Mouse (Mus musculus) megakaryocyte, embryonic 14.5 days (primary cell): ENCODE results near the gene AI661453. TPM values are rescaled to one million over a fixed set of nuclear protein-coding genes. Genes with fewer than 3 reads are reported as not detected.

ENCODE experiments used
- H3K27me3 ChIP-seq: replicated peaks from 2 replicates; pipeline ENCODE3; 2012; ENCODE audit warnings: inconsistent platforms
- H3K36me3 ChIP-seq: replicated peaks from 2 replicates; pipeline ENCODE3; 2012; ENCODE audit warnings: low read length, inconsistent platforms, mixed read lengths
- H3K4me1 ChIP-seq: 2 replicates; pipeline ENCODE4 v1.6.1; 2012; ENCODE audit warnings: inconsistent platforms
- H3K4me3 ChIP-seq: replicated peaks from 2 replicates; pipeline ENCODE3; 2012; ENCODE audit warnings: moderate library complexity, mild to moderate bottlenecking, inconsistent platforms
- H3K9me3 ChIP-seq: 2 replicates; pipeline ENCODE4 v1.6.1; 2012; ENCODE audit warnings: inconsistent platforms
- FLI1 ChIP-seq: IDR thresholded peaks from 2 replicates; pipeline ENCODE4 v1.6.1; 2012; ENCODE audit warnings: low read length, inconsistent platforms, mixed read lengths
- GATA1 ChIP-seq: IDR thresholded peaks from 3 replicates; pipeline ENCODE4 v1.6.1; 2012; ENCODE audit warnings: mixed read lengths, low read length, inconsistent platforms, borderline replicate concordance
- polyA plus RNA-seq: library from polyadenylated mRNA; stranded (reverse); fragments of >175 nt; gene quantifications from 2 replicates; pipeline ENCODE4 v1.2.3, GENCODE M21; 2012; ENCODE audit warnings: low replicate concordance; ENCODE audit not compliant: insufficient read depth

The AI661453 gene
- polyA plus RNA-seq, 1 experiment = 0.48 TPM

- no peaks in the 10 kb centered on the region for H3K9me3 ChIP-seq
- H3K27me3 ChIP-seq = no peaks in the 10 kb centered on the region
- peak overlapping the region; percentile 92 for H3K4me3 ChIP-seq
- peaks cover 25% of the 10 kb centered on the region for H3K36me3 ChIP-seq
- peaks cover 76% of the 10 kb centered on the region for H3K4me1 ChIP-seq
- no peak for TF ChIP-seq GATA1
- TF ChIP-seq FLI1 = no peak
These were observed 71.1 kb downstream of the AI661453 start for GRCm38 (mm10) chr17:47507523-47507922.

GRCm38 (mm10) chr17:47508012-47508608 is 71.7 kb downstream of the AI661453 start:
- TF ChIP-seq GATA1 = no peak
- TF ChIP-seq FLI1 = peak; percentile 64; the same call in 1 of the 2 replicates
- Histone ChIP-seq H3K27me3 (no peaks in the 10 kb centered on the region), H3K36me3 (peaks cover 29% of the 10 kb centered on the region), H3K4me3 (peak overlapping the region; percentile 92), H3K9me3 (no peaks in the 10 kb centered on the region), H3K4me1 (peaks cover 82% of the 10 kb centered on the region)

GRCm38 (mm10) chr17:47509031-47509705 is 72.8 kb downstream of the AI661453 start:
- peaks cover 37% of the 10 kb centered on the region for H3K36me3 ChIP-seq
- H3K4me1 ChIP-seq = peaks cover 87% of the 10 kb centered on the region
- no peaks in the 10 kb centered on the region for H3K27me3 ChIP-seq
- H3K4me3 ChIP-seq = peak overlapping the region; percentile 84
- TF ChIP-seq GATA1 = no peak
- no peak for TF ChIP-seq FLI1
- H3K9me3 ChIP-seq = no peaks in the 10 kb centered on the region

- Histone ChIP-seq H3K9me3 (no peaks in the 10 kb centered on the region), H3K27me3 (no peaks in the 10 kb centered on the region), H3K4me3 (peak overlapping the region; percentile 94), H3K4me1 (peaks cover 80% of the 10 kb centered on the region), H3K36me3 (peaks cover 52% of the 10 kb centered on the region)
- no peak for TF ChIP-seq GATA1
- TF ChIP-seq FLI1 = no peak
These were observed 75.0 kb downstream of the AI661453 start for GRCm38 (mm10) chr17:47511111-47512020.

- Histone ChIP-seq H3K4me1 (peaks cover 78% of the 10 kb centered on the region), H3K27me3 (no peaks in the 10 kb centered on the region), H3K9me3 (no peaks in the 10 kb centered on the region), H3K36me3 (peaks cover 56% of the 10 kb centered on the region), H3K4me3 (peak overlapping the region; percentile 69)
- TF ChIP-seq FLI1 (no peak), GATA1 (no peak)
These were observed 76.8 kb downstream of the AI661453 start for GRCm38 (mm10) chr17:47512956-47513775.

GRCm38 (mm10) chr17:47515180-47515844 is 78.9 kb downstream of the AI661453 start:
- peak overlapping the region; percentile 3 for H3K4me3 ChIP-seq
- no peak for TF ChIP-seq GATA1
- no peak for TF ChIP-seq FLI1
- H3K27me3 ChIP-seq = no peaks in the 10 kb centered on the region
- peaks cover 62% of the 10 kb centered on the region for H3K36me3 ChIP-seq
- peaks cover 84% of the 10 kb centered on the region for H3K4me1 ChIP-seq
- no peaks in the 10 kb centered on the region for H3K9me3 ChIP-seq

GRCm38 (mm10) chr17:47516232-47516631 is 79.8 kb downstream of the AI661453 start:
- Histone ChIP-seq H3K27me3 (no peaks in the 10 kb centered on the region), H3K36me3 (peaks cover 65% of the 10 kb centered on the region), H3K9me3 (no peaks in the 10 kb centered on the region), H3K4me1 (peaks cover 88% of the 10 kb centered on the region), H3K4me3 (no peak overlapping the region)
- TF ChIP-seq GATA1 = no peak
- no peak for TF ChIP-seq FLI1

GRCm38 (mm10) chr17:47518205-47518604 is 81.8 kb downstream of the AI661453 start:
- Histone ChIP-seq H3K4me3 (no peak overlapping the region), H3K4me1 (peaks cover 88% of the 10 kb centered on the region), H3K27me3 (no peaks in the 10 kb centered on the region), H3K36me3 (peaks cover 61% of the 10 kb centered on the region), H3K9me3 (no peaks in the 10 kb centered on the region)
- TF ChIP-seq FLI1 = no peak

Other genes starting within 250 kb of the AI661453 start
- gene Mrps10, start 67.7 kb upstream of the AI661453 start, polyA plus RNA-seq = 1.8 and 8.1 TPM in 2 replicates
- gene Guca1b, start 51.2 kb upstream of the AI661453 start, polyA plus RNA-seq = not detected in 2 replicates
- 4.2 and 5.0 TPM in 2 replicates for gene Guca1a, start 36.0 kb upstream of the AI661453 start, polyA plus RNA-seq
- not detected in 2 replicates for gene 1700001C19Rik, start 761 bp downstream of the AI661453 start, polyA plus RNA-seq
- 8.7 and 11.5 TPM in 2 replicates for gene Taf8, start 65.7 kb downstream of the AI661453 start, polyA plus RNA-seq
- 872 and 1,542 TPM in 2 replicates for gene Ccnd3, start 68.4 kb downstream of the AI661453 start, polyA plus RNA-seq
- gene Bysl, start 174.9 kb downstream of the AI661453 start, polyA plus RNA-seq = 7.8 and 17.7 TPM in 2 replicates
- gene Med20, start 175.0 kb downstream of the AI661453 start, polyA plus RNA-seq = 2.3 TPM in 1 of 2 replicates, not detected in the other
- gene Gm20517, start 175.0 kb downstream of the AI661453 start, polyA plus RNA-seq = 0.29 and 0.81 TPM in 2 replicates
- 1.2 and 3.7 TPM in 2 replicates for gene Usp49, start 194.1 kb downstream of the AI661453 start, polyA plus RNA-seq